Mouse (Mus musculus) liver, embryonic 12.5 days (tissue): ENCODE results near the gene Manba. TPM values are rescaled to one million over a fixed set of nuclear protein-coding genes. Genes with fewer than 3 reads are reported as not detected.
"Not testable (repeated sequence)": the region's sequence is repeated elsewhere in the genome, so short reads cannot be mapped to it uniquely, and the experiment has no call there.

ENCODE experiments used
- ATAC-seq: fragments of 200-750 bp; cut with Nextera tagmentation; 2 replicates; pipeline ENCODE4 v1.8.0; 2017; ENCODE audit warnings: moderate number of reproducible peaks, mild to moderate bottlenecking, moderate library complexity
- H3K27ac ChIP-seq: fragments of 300-500 bp; sonication (generic); 2 replicates; pipeline ENCODE4 v1.5.1; 2016; ENCODE audit warnings: mild to moderate bottlenecking
- H3K27me3 ChIP-seq: fragments of 300-500 bp; sonication (generic); replicated peaks from 2 replicates; pipeline ENCODE4 v1.6.1; 2016; ENCODE audit warnings: mild to moderate bottlenecking, moderate library complexity
- H3K36me3 ChIP-seq: fragments of 300-500 bp; sonication (generic); 2 replicates; pipeline ENCODE4 v1.6.1; 2016; ENCODE audit warnings: mild to moderate bottlenecking, moderate library complexity
- H3K4me1 ChIP-seq: fragments of 300-500 bp; sonication (generic); 2 replicates; pipeline ENCODE4 v1.6.1; 2016
- H3K4me2 ChIP-seq: fragments of 300-500 bp; sonication (generic); 2 replicates; pipeline ENCODE4 v1.6.1; 2016; ENCODE audit warnings: mild to moderate bottlenecking, moderate library complexity
- H3K4me3 ChIP-seq: fragments of 300-500 bp; sonication (generic); 2 replicates; pipeline ENCODE4 v1.5.1; 2016; ENCODE audit warnings: mild to moderate bottlenecking, moderate library complexity
- H3K9ac ChIP-seq: fragments of 300-500 bp; sonication (generic); 2 replicates; pipeline ENCODE4 v1.6.1; 2016; ENCODE audit warnings: mild to moderate bottlenecking, moderate library complexity
- H3K9me3 ChIP-seq: fragments of 300-500 bp; sonication (generic); replicated peaks from 2 replicates; pipeline ENCODE4 v1.6.1; 2016; ENCODE audit warnings: mild to moderate bottlenecking, moderate library complexity
- WGBS: fragments of 180-500 bp; shearing (Covaris S2); methylation state at CpG from one replicate; pipeline ENCODE4 v1.1.7; 2016; ENCODE audit not compliant: insufficient replicate concordance; 5-methylcytosine and 5-hydroxymethylcytosine counted together
- polyA plus RNA-seq: library from polyadenylated mRNA; unstranded; fragments of >200 nt; fragmentation: Nextera tagmentation; extraction: Ambion mirVana; gene quantifications from 2 replicates; pipeline ENCODE4 v1.2.1, GENCODE M21; 2016

Manba gene
- polyA plus RNA-seq, 1 experiment from 2014 or later, result 7.3 TPM

- peaks cover 28% of the 10 kb centered on the region for H3K36me3 ChIP-seq
- H3K27me3 ChIP-seq, result no peaks in the 10 kb centered on the region
- H3K27ac ChIP-seq, result no peak overlapping the region
- H3K9me3 ChIP-seq, result no peaks in the 10 kb centered on the region
- WGBS, result 51% methylated on average over 3 of the region's 3 CpGs
- no peak overlapping the region for H3K4me2 ChIP-seq
- ATAC-seq, result peak; percentile 47; the same call in 1 of the 2 replicates
- H3K4me1 ChIP-seq, result no peaks in the 10 kb centered on the region
- no peak overlapping the region for H3K9ac ChIP-seq
- no peak overlapping the region for H3K4me3 ChIP-seq
Observed at GRCm38 (mm10) chr3:135469146-135469545, 16.3 kb upstream of the Manba start.

- Histone ChIP-seq H3K36me3 (peaks cover 20% of the 10 kb centered on the region), H3K9me3 (no peaks in the 10 kb centered on the region), H3K4me3 (no peak overlapping the region), H3K27me3 (no peaks in the 10 kb centered on the region), H3K27ac (no peak overlapping the region), H3K9ac (no peak overlapping the region), H3K4me1 (no peaks in the 10 kb centered on the region), H3K4me2 (no peak overlapping the region)
- 46% methylated on average over 4 of the region's 4 CpGs for WGBS
- no peak for ATAC-seq
Observed at GRCm38 (mm10) chr3:135469974-135470373, 15.4 kb upstream of the Manba start.

- H3K4me3 ChIP-seq, result no peak overlapping the region
- H3K4me1 ChIP-seq, result no peaks in the 10 kb centered on the region
- 44% methylated on average over 1 of the region's 1 CpGs for WGBS
- peaks cover 16% of the 10 kb centered on the region for H3K36me3 ChIP-seq
- no peaks in the 10 kb centered on the region for H3K9me3 ChIP-seq
- H3K27ac ChIP-seq, result no peak overlapping the region
- ATAC-seq, result no peak
- H3K27me3 ChIP-seq, result no peaks in the 10 kb centered on the region
- no peak overlapping the region for H3K4me2 ChIP-seq
- H3K9ac ChIP-seq, result no peak overlapping the region
Observed at GRCm38 (mm10) chr3:135470823-135471222, 14.6 kb upstream of the Manba start.

GRCm38 (mm10) chr3:135475025-135475424 lies 10.4 kb upstream of the Manba start:
- H3K4me1 ChIP-seq, result no peaks in the 10 kb centered on the region
- H3K4me3 ChIP-seq, result no peak overlapping the region
- H3K9me3 ChIP-seq, result no peaks in the 10 kb centered on the region
- H3K4me2 ChIP-seq, result no peak overlapping the region
- no peak for ATAC-seq
- no peak overlapping the region for H3K27ac ChIP-seq
- no peaks in the 10 kb centered on the region for H3K36me3 ChIP-seq
- H3K9ac ChIP-seq, result no peak overlapping the region
- no peaks in the 10 kb centered on the region for H3K27me3 ChIP-seq
- WGBS, result 73% methylated on average over 8 of the region's 8 CpGs

- no peak overlapping the region for H3K4me3 ChIP-seq
- no peaks in the 10 kb centered on the region for H3K4me1 ChIP-seq
- no peak overlapping the region for H3K27ac ChIP-seq
- no peak overlapping the region for H3K4me2 ChIP-seq
- 65% methylated on average over 6 of the region's 6 CpGs for WGBS
- H3K36me3 ChIP-seq, result no peaks in the 10 kb centered on the region
- H3K9ac ChIP-seq, result no peak overlapping the region
- H3K9me3 ChIP-seq, result no peaks in the 10 kb centered on the region
- no peaks in the 10 kb centered on the region for H3K27me3 ChIP-seq
- ATAC-seq, result no peak
Observed at GRCm38 (mm10) chr3:135476286-135476685, 9.1 kb upstream of the Manba start.

GRCm38 (mm10) chr3:135476977-135477376 lies 8.4 kb upstream of the Manba start:
- Histone ChIP-seq H3K36me3 (no peaks in the 10 kb centered on the region), H3K9me3 (no peaks in the 10 kb centered on the region), H3K27me3 (no peaks in the 10 kb centered on the region), H3K4me3 (no peak overlapping the region), H3K27ac (no peak overlapping the region), H3K4me2 (no peak overlapping the region), H3K4me1 (no peaks in the 10 kb centered on the region), H3K9ac (no peak overlapping the region)
- no peak for ATAC-seq
- 40% methylated on average over 2 of the region's 2 CpGs for WGBS

- not testable (repeated sequence) for H3K9ac ChIP-seq, H3K27me3 ChIP-seq, H3K4me1 ChIP-seq, H3K4me3 ChIP-seq, H3K36me3 ChIP-seq, H3K4me2 ChIP-seq, ATAC-seq, H3K9me3 ChIP-seq, H3K27ac ChIP-seq
- 64% methylated on average over 5 of the region's 5 CpGs for WGBS
Observed at GRCm38 (mm10) chr3:135479090-135479489, 6.3 kb upstream of the Manba start.

- H3K27me3 ChIP-seq, result no peaks in the 10 kb centered on the region
- no peak overlapping the region for H3K4me3 ChIP-seq
- H3K4me2 ChIP-seq, result no peak overlapping the region
- WGBS, result 76% methylated on average over 6 of the region's 6 CpGs
- no peak overlapping the region for H3K27ac ChIP-seq
- H3K9ac ChIP-seq, result no peak overlapping the region
- peaks cover 8% of the 10 kb centered on the region; the same call in 1 of the 2 replicates for H3K4me1 ChIP-seq
- no peaks in the 10 kb centered on the region for H3K36me3 ChIP-seq
- no peak for ATAC-seq
- no peaks in the 10 kb centered on the region for H3K9me3 ChIP-seq
Observed at GRCm38 (mm10) chr3:135480767-135481166, 4.6 kb upstream of the Manba start.

GRCm38 (mm10) chr3:135481608-135482007 lies 3.8 kb upstream of the Manba start:
- no peak overlapping the region for H3K4me3 ChIP-seq
- H3K27ac ChIP-seq, result no peak overlapping the region
- 65% methylated on average over 3 of the region's 3 CpGs for whole genome bisulfite sequencing
- H3K27me3 ChIP-seq, result no peaks in the 10 kb centered on the region
- H3K4me1 ChIP-seq, result peaks cover 15% of the 10 kb centered on the region
- H3K4me2 ChIP-seq, result no peak overlapping the region
- no peak for ATAC-seq
- no peaks in the 10 kb centered on the region for H3K9me3 ChIP-seq
- no peaks in the 10 kb centered on the region for H3K36me3 ChIP-seq
- H3K9ac ChIP-seq, result no peak overlapping the region

- H3K4me3 ChIP-seq, result peak overlapping the region; percentile 70; the same call in 1 of the 2 replicates
- H3K27ac ChIP-seq, ATAC-seq, H3K9me3 ChIP-seq, H3K27me3 ChIP-seq, H3K36me3 ChIP-seq, H3K9ac ChIP-seq: not testable (repeated sequence)
- WGBS, result 81% methylated on average over 15 of the region's 15 CpGs
- H3K4me1 ChIP-seq, result peaks cover 18% of the 10 kb centered on the region
- H3K4me2 ChIP-seq, result peak overlapping the region; percentile 93
Observed at GRCm38 (mm10) chr3:135484650-135485049, 761 bp upstream of the Manba start.

- WGBS, result 10% methylated on average over 9 of the region's 9 CpGs
- no peak overlapping the region for H3K27ac ChIP-seq
- ATAC-seq, result no peak
Observed at GRCm38 (mm10) chr3:135485900-135486241, 460 bp downstream of the Manba start.

GRCm38 (mm10) chr3:135486351-135486750 lies 940 bp downstream of the Manba start:
- Histone ChIP-seq H3K4me2 (peak overlapping the region; percentile 93), H3K4me1 (peaks cover 18% of the 10 kb centered on the region), H3K9ac (peak overlapping the region; percentile 75; the same call in 1 of the 2 replicates), H3K27me3 (no peaks in the 10 kb centered on the region), H3K36me3 (peaks cover 5% of the 10 kb centered on the region; the same call in 1 of the 2 replicates), H3K9me3 (no peaks in the 10 kb centered on the region), H3K27ac (no peak overlapping the region), H3K4me3 (peak overlapping the region; percentile 70)
- ATAC-seq, result no peak
- WGBS, result 61% methylated on average over 5 of the region's 5 CpGs

More at GRCm38 (mm10) chr3:135485900-135486241, 460 bp downstream of the Manba start:
- Histone ChIP-seq H3K36me3 (peaks cover 5% of the 10 kb centered on the region; the same call in 1 of the 2 replicates), H3K4me2 (peak overlapping the region; percentile 93), H3K27me3 (no peaks in the 10 kb centered on the region), H3K9ac (peak overlapping the region; percentile 75), H3K9me3 (no peaks in the 10 kb centered on the region), H3K4me1 (peaks cover 18% of the 10 kb centered on the region), H3K4me3 (peak overlapping the region; percentile 70)

- ATAC-seq, result no peak
- Histone ChIP-seq H3K4me3 (no peak overlapping the region), H3K4me1 (peaks cover 18% of the 10 kb centered on the region), H3K36me3 (peaks cover 5% of the 10 kb centered on the region; the same call in 1 of the 2 replicates), H3K27me3 (no peaks in the 10 kb centered on the region), H3K4me2 (no peak overlapping the region), H3K9me3 (no peaks in the 10 kb centered on the region), H3K27ac (no peak overlapping the region), H3K9ac (no peak overlapping the region)
- 56% methylated on average over 4 of the region's 4 CpGs for WGBS
Observed at GRCm38 (mm10) chr3:135487803-135488202, 2.4 kb downstream of the Manba start.
